Mouse (Mus musculus) myocyte (in vitro differentiated cells): ENCODE measurements around the gene Dtl.

Experiments
- CEBPB ChIP-seq: IDR thresholded peaks from 2 replicates; pipeline ENCODE4 v1.6.1; 2011; ENCODE audit warnings: mild to moderate bottlenecking, moderate library complexity; ENCODE audit not compliant: poor library complexity, insufficient read depth, severe bottlenecking
- MAX ChIP-seq: IDR thresholded peaks from one replicate; pipeline ENCODE4 v1.6.1; 2011; ENCODE audit warnings: low read depth, mild to moderate bottlenecking, control low read depth
- MYOD1 ChIP-seq, 3 experiments: IDR thresholded peaks; one replicate each; pipeline ENCODE4 v1.6.1; 2011; ENCODE audit warnings: control low read depth in 2 of 3, low read depth in 2 of 3, mild to moderate bottlenecking in 2 of 3, moderate library complexity in 1 of 3; ENCODE audit not compliant: insufficient read length in 2 of 3, control insufficient read depth in 1 of 3
- POLR2A ChIP-seq: IDR thresholded peaks from one replicate; pipeline ENCODE4 v1.6.1; 2011; ENCODE audit warnings: low read depth, mild to moderate bottlenecking, control low read depth, moderate library complexity; ENCODE audit not compliant: insufficient read length
- POLR2AphosphoS2 ChIP-seq: IDR thresholded peaks from one replicate; pipeline ENCODE4 v1.6.1; 2011; ENCODE audit warnings: low read depth, control low read depth; ENCODE audit not compliant: insufficient read length
- REST ChIP-seq: IDR thresholded peaks from one replicate; pipeline ENCODE4 v1.6.1; 2011; ENCODE audit warnings: mild to moderate bottlenecking, control low read depth, moderate library complexity; ENCODE audit not compliant: insufficient read depth, insufficient read length
- TCF12 ChIP-seq: IDR thresholded peaks from one replicate; pipeline ENCODE4 v1.6.1; 2011; ENCODE audit warnings: mild to moderate bottlenecking, control low read depth; ENCODE audit not compliant: poor library complexity, insufficient read depth, severe bottlenecking
- USF1 ChIP-seq: IDR thresholded peaks from one replicate; pipeline ENCODE4 v1.6.1; 2011; ENCODE audit warnings: low read depth, mild to moderate bottlenecking, control low read depth, moderate library complexity

DNA sequence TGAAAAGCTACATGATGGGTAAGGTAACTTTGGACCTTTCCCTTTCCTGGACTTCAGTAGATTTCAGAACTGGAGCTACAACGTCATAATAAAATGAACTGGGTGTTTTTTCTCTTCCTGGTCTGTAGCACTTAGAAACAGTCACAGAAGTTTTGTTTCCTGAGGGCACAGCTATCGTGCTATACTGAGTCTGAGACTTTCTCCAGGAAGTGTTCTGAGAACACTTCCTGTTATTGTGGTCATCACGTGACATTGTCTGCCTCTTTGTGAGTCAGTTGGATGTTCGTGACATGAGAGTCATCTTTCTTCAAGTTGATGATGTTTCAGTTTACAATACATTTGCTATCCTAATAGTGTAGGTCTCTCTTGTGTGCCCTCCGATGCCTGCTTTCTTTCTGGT, 23.9 kb upstream of the Dtl start:
- TF ChIP-seq MYOD1 (IDR thresholded peaks at IDR 0.05; ENCODE audit: control insufficient read depth in 1 of 3, insufficient read length in 2 of 3, low read depth in 2 of 3) (no peak), CEBPB (no peak), REST (no peak), MAX (no peak), POLR2A (no peak), POLR2AphosphoS2 (no peak), TCF12 (no peak), USF1 (peak; percentile 68)
